Mouse (Mus musculus) E14TG2a.4 (cell line): ENCODE results near the gene Usp16.

ENCODE experiments used
- CTCF ChIP-seq: conservative IDR thresholded peaks from 2 replicates; pipeline ENCODE4 v1.5.1; 2014; ENCODE audit warnings: low read length
- NANOG ChIP-seq: IDR thresholded peaks from 2 replicates; pipeline ENCODE4 v1.6.1; 2014; ENCODE audit warnings: borderline replicate concordance, low read length, mixed read lengths

GRCm38 (mm10) chr16:87484367-87484766 is 29.9 kb downstream of the Usp16 start:
- TF ChIP-seq CTCF (no peak), NANOG (no peak)
